Mouse (Mus musculus) heart, embryonic 13.5 days (tissue): ENCODE measurements around the gene Scg2. TPM values are rescaled to one million over a fixed set of nuclear protein-coding genes. Genes with fewer than 3 reads are reported as not detected.

Experiments
- ATAC-seq: fragments of 200-750 bp; cut with Nextera tagmentation; 2 replicates; pipeline ENCODE4 v1.8.0; 2017; ENCODE audit warnings: moderate TSS enrichment; ENCODE audit not compliant: insufficient number of reproducible peaks, low FRiP score, low TSS enrichment; ENCODE audit errors: extremely low read depth
- H3K27ac ChIP-seq: fragments of 300-500 bp; sonication (generic); replicated peaks from 2 replicates; pipeline ENCODE4 v1.5.1; 2015; ENCODE audit warnings: moderate library complexity, mild to moderate bottlenecking, inconsistent platforms
- H3K27me3 ChIP-seq: fragments of 300-500 bp; sonication (generic); replicated peaks from 2 replicates; pipeline ENCODE4 v1.6.1; 2015; ENCODE audit warnings: mild to moderate bottlenecking, inconsistent platforms
- H3K36me3 ChIP-seq: fragments of 300-500 bp; sonication (generic); 2 replicates; pipeline ENCODE4 v1.6.1; 2015; ENCODE audit warnings: mild to moderate bottlenecking, inconsistent platforms
- H3K4me1 ChIP-seq: fragments of 300-500 bp; sonication (generic); 2 replicates; pipeline ENCODE4 v1.6.1; 2015; ENCODE audit warnings: inconsistent platforms
- H3K4me2 ChIP-seq: fragments of 300-500 bp; sonication (generic); 2 replicates; pipeline ENCODE4 v1.6.1; 2015; ENCODE audit warnings: inconsistent platforms, mild to moderate bottlenecking, moderate library complexity
- H3K4me3 ChIP-seq: fragments of 300-500 bp; sonication (generic); 2 replicates; pipeline ENCODE4 v1.5.1; 2015; ENCODE audit warnings: moderate library complexity, mild to moderate bottlenecking, inconsistent platforms
- H3K9ac ChIP-seq: fragments of 300-500 bp; sonication (generic); 2 replicates; pipeline ENCODE4 v1.6.1; 2015; ENCODE audit warnings: inconsistent platforms, mild to moderate bottlenecking, moderate library complexity
- H3K9me3 ChIP-seq: fragments of 300-500 bp; sonication (generic); 2 replicates; pipeline ENCODE4 v1.6.1; 2016; ENCODE audit warnings: inconsistent platforms
- WGBS: fragments of 180-500 bp; shearing (Covaris S2); methylation state at CpG from one replicate; pipeline ENCODE4 v1.1.7; 2015; ENCODE audit warnings: mixed read lengths; 5-methylcytosine and 5-hydroxymethylcytosine counted together
- polyA plus RNA-seq: library from polyadenylated mRNA; unstranded; fragments of >200 nt; fragmentation: Nextera tagmentation; extraction: Ambion mirVana; gene quantifications from 2 replicates; pipeline ENCODE4 v1.2.1, GENCODE M21; 2015

Scg2 gene
- 0.25 and 0.36 TPM in 2 replicates for polyA plus RNA-seq

DNA sequence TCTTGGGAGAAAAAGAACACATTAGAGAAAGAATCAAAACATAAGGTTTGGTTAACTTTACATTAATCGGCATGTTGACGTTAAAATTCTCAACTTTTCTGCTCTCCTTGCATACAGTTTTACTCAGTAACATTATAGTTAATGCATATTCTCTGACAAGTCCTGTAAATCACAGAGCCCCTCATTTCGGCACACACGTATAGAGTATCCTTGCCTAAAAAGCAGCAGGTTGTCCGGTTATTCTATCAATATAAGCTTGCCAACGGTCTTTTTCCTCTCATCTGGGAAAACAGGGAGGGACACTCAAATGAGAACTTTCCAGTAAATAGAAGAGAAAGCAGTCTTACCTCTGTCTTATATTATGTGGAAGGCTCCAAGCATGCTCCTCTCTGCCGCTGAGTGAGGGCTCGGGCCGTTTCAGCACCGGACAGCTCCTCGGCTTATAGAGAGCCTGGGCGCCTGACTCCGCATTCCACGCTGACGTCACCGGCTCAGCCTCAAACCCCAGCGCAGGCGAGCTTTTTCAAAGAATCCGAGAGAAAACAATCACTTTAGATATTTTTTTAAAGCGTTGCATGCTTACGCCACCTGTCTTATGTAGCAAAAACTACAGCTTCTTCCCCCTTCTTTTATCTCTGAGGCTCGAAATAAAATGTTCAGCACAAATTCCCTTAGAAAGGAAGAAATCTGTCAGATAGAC is at the start of gene Scg2:
TSS of gene Scg2 (minus strand) at position 512 of the 700 bp plus-strand sequence.
- no peak within 1 kb of the TSS for H3K27ac ChIP-seq
- H3K9me3 ChIP-seq: no peaks in the 10 kb centered on the region
- H3K9ac ChIP-seq: no peak within 1 kb of the TSS
- H3K4me3 ChIP-seq: no peak within 1 kb of the TSS
- no peaks in the 10 kb centered on the region for H3K4me1 ChIP-seq
- no peak for ATAC-seq
- H3K4me2 ChIP-seq: peak within 1 kb of the TSS; percentile 52
- no peaks in the 10 kb centered on the region for H3K27me3 ChIP-seq
- WGBS: 14% methylated on average over 22 of the region's 22 CpGs
- no peaks in the 10 kb centered on the region for H3K36me3 ChIP-seq

DNA sequence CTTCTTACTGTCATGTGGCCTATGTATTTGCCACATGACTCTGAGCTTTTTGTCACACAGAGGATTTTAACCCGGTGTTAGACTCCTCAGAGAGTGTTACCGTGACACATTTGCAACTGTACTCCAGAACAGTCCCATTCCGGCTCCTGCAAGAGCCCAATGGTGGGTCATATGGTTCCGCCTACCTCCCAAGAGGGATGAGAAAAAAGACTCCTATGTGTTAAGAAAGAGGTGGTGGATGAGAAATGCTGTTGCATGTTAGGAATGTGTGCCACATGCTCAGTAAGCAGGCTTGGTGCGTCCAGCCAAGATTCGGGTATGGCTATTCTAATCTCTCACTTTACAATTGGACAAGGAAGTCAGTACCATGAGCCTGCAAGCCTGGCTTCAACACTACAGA is 45.6 kb upstream of the Scg2 start:
- Histone ChIP-seq H3K27me3 (no peaks in the 10 kb centered on the region), H3K9me3 (no peaks in the 10 kb centered on the region), H3K4me3 (no peak overlapping the region), H3K4me2 (no peak overlapping the region), H3K4me1 (no peaks in the 10 kb centered on the region), H3K36me3 (no peaks in the 10 kb centered on the region), H3K27ac (no peak overlapping the region), H3K9ac (no peak overlapping the region)
- no peak for ATAC-seq
- 81% methylated on average over 6 of the region's 6 CpGs for WGBS

DNA sequence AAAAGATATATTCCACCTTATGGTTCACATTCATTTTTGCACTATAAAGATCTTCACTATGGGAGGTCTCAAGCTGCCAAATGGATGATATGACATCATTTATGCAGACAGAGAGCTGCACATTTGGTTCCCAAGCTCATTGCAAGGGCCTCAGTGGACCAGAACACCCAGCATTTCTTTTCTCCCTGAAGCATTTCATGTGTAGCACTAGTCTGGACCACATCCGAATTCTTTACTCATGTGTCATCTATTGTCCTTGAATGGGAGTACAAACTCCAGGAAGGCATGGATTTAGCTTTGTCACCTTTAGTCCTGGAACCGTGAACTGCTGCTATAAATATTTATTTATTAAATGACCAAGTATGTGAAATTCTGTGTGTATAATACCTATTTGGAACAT is 30.9 kb upstream of the Scg2 start:
- Histone ChIP-seq H3K4me2 (no peak overlapping the region), H3K36me3 (no peaks in the 10 kb centered on the region), H3K4me3 (no peak overlapping the region), H3K27me3 (no peaks in the 10 kb centered on the region), H3K9ac (no peak overlapping the region), H3K27ac (no peak overlapping the region), H3K9me3 (no peaks in the 10 kb centered on the region), H3K4me1 (no peaks in the 10 kb centered on the region)
- no peak for ATAC-seq
- 61% methylated on average over 2 of the region's 2 CpGs for WGBS

DNA sequence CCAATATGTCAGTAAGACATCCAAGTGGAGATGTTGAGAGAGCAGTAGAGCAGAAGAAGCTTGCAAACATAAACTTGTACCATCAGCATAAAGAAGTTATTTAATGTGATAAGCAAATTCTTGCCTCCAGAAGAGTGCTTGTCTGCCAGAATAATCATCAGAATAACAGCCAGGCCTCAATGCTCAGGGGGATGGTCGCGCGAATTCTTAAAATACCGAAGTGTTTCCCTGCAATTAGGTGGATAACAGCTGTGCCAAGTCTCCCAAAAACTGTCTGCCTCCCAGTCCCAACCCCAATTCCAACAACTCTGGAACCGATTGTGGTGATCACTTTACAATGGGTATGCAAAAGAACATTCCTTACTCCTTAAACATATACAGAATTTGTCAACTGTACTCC is 30.0 kb upstream of the Scg2 start:
- Histone ChIP-seq H3K9me3 (no peaks in the 10 kb centered on the region), H3K9ac (no peak overlapping the region), H3K4me3 (no peak overlapping the region), H3K27ac (no peak overlapping the region), H3K27me3 (no peaks in the 10 kb centered on the region), H3K36me3 (no peaks in the 10 kb centered on the region), H3K4me1 (no peaks in the 10 kb centered on the region), H3K4me2 (no peak overlapping the region)
- no peak for ATAC-seq
- WGBS: 58% methylated on average over 5 of the region's 5 CpGs

GRCm38 (mm10) chr1:79466585-79466984 is 26.7 kb upstream of the Scg2 start:
- no peaks in the 10 kb centered on the region for H3K9me3 ChIP-seq
- no peaks in the 10 kb centered on the region for H3K27me3 ChIP-seq
- no peak overlapping the region for H3K4me2 ChIP-seq
- no peak overlapping the region for H3K9ac ChIP-seq
- no peak overlapping the region for H3K4me3 ChIP-seq
- no peaks in the 10 kb centered on the region for H3K4me1 ChIP-seq
- no peak overlapping the region for H3K27ac ChIP-seq
- H3K36me3 ChIP-seq: no peaks in the 10 kb centered on the region
- ATAC-seq: no peak
- 71% methylated on average over 3 of the region's 3 CpGs for WGBS

DNA sequence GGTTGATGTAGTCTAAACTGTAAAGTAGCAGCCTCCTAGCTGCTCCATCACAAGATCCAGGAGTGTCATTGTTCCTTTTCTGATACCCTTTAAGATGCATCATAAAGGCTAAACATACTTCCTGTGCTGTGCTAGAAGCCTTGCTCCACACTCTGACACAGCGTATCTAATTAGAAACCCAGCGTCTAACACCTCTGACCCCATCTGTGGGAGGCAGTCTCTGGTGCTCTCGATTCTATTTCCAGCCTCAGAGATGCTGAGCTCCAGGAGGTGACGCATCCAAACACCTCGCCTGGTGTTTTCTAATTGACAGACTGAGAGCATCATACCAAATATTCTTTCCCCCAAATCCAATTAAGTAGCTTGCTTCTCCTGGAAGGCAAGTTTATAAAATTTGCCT is 18.6 kb upstream of the Scg2 start:
- Histone ChIP-seq H3K9ac (no peak overlapping the region), H3K27me3 (no peaks in the 10 kb centered on the region; the same call in 1 of the 2 replicates), H3K36me3 (no peaks in the 10 kb centered on the region), H3K4me1 (no peaks in the 10 kb centered on the region), H3K4me2 (no peak overlapping the region), H3K4me3 (no peak overlapping the region), H3K27ac (no peak overlapping the region), H3K9me3 (no peaks in the 10 kb centered on the region)
- no peak for ATAC-seq
- 19% methylated on average over 5 of the region's 5 CpGs for WGBS

- H3K27me3 ChIP-seq: no peaks in the 10 kb centered on the region; the same call in 1 of the 2 replicates
- no peak overlapping the region for H3K9ac ChIP-seq
- no peak overlapping the region for H3K4me2 ChIP-seq
- H3K9me3 ChIP-seq: no peaks in the 10 kb centered on the region
- 13% methylated on average over 4 of the region's 4 CpGs for WGBS
- H3K4me3 ChIP-seq: no peak overlapping the region
- H3K36me3 ChIP-seq: no peaks in the 10 kb centered on the region
- H3K27ac ChIP-seq: no peak overlapping the region
- ATAC-seq: no peak
- H3K4me1 ChIP-seq: peaks cover 10% of the 10 kb centered on the region
Measured at GRCm38 (mm10) chr1:79454164-79454563, 14.2 kb upstream of the Scg2 start.

DNA sequence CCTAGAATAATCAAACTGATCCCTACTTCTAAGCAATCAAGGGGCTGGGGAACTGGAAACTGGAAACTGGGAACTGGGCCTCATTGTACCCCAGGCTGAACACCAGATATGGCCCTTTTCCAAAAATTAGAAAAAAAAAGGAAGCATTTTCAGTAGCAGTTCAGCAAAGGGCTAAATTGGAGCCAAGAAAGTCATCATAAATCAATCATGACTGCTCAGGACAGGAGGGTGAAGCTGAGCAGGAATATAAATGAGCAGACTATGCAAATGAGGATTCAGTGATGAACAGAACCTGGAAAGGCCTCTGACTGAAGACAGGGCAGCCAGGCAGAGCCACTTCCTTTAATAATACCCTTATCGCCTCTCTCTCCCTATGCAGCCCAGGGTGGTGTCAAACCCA is 12.4 kb upstream of the Scg2 start:
- Histone ChIP-seq H3K4me3 (no peak overlapping the region), H3K4me1 (peaks cover 10% of the 10 kb centered on the region), H3K27ac (no peak overlapping the region), H3K4me2 (no peak overlapping the region), H3K27me3 (no peaks in the 10 kb centered on the region; the same call in 1 of the 2 replicates), H3K9me3 (no peaks in the 10 kb centered on the region), H3K36me3 (no peaks in the 10 kb centered on the region), H3K9ac (no peak overlapping the region)
- no peak for ATAC-seq
- 79% methylated on average over 1 of the region's 1 CpGs for WGBS

DNA sequence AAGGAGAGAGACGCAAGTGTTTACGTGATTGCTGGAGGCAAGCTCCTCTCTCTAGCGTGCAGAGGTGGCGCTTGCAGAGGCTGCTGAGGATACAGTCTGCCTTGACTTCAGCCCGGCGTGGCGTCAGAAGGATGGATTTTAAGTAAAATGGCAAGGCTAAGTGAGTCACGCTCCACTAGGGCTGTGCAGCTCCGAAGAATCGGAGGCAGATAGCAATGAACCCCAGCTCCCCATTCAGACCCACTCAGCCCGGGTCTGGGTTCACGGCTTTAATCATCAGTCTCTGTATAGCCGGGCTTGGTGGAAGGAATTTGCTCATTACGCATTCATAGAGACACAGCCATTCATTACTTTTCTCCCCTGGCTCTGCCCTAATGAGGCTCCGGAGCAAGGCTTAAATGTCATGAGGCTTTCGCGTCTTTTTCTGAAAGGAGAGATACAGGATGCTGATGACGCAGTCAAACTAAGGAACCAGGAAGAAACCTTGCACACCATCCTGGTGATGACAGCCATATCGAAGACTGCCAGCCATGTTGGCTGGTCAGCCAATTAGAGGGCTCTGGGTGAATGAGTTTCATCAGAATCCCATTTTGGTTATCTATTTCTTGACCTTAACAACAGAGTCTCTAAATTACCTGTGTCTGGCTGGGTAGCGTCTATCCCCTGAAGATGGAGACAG is 10.6 kb upstream of the Scg2 start:
- no peak overlapping the region for H3K27ac ChIP-seq
- H3K36me3 ChIP-seq: no peaks in the 10 kb centered on the region
- H3K4me2 ChIP-seq: peak overlapping the region; percentile 68
- H3K27me3 ChIP-seq: no peaks in the 10 kb centered on the region; the same call in 1 of the 2 replicates
- 0 out of 2 replicates have a peak overlapping the region, but pooled peaks have one; percentile 10 for H3K9ac ChIP-seq
- peaks cover 10% of the 10 kb centered on the region for H3K4me1 ChIP-seq
- H3K9me3 ChIP-seq: no peaks in the 10 kb centered on the region
- no peak for ATAC-seq
- 9% methylated on average over 20 of the region's 20 CpGs for WGBS
- H3K4me3 ChIP-seq: peak overlapping the region; percentile 36

DNA sequence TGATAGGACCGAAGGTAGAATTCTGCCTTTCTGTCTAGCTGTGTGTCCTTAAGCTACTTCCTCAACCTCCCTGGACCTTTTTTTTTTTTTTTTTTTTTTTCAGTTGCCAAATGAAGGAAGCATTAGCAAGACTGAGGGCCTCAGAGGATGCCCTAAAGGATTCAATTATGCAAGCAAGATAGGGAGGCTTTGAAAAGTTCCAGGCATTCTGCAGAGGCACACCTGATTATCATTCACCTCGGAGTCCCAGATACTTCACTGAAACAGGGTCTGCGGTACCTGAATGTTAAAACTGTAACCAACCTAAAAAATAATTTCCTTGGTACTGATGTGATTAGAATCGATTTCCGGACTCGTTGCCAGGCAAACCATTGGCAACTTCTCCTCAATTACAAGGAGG is 10.0 kb upstream of the Scg2 start:
- Histone ChIP-seq H3K27ac (no peak overlapping the region), H3K9me3 (no peaks in the 10 kb centered on the region), H3K36me3 (no peaks in the 10 kb centered on the region), H3K4me1 (peaks cover 10% of the 10 kb centered on the region), H3K4me3 (peak overlapping the region; percentile 36), H3K9ac (0 out of 2 replicates have a peak overlapping the region, but pooled peaks have one; percentile 10), H3K27me3 (no peaks in the 10 kb centered on the region; the same call in 1 of the 2 replicates), H3K4me2 (peak overlapping the region; percentile 68)
- no peak for ATAC-seq
- 20% methylated on average over 6 of the region's 6 CpGs for WGBS

DNA sequence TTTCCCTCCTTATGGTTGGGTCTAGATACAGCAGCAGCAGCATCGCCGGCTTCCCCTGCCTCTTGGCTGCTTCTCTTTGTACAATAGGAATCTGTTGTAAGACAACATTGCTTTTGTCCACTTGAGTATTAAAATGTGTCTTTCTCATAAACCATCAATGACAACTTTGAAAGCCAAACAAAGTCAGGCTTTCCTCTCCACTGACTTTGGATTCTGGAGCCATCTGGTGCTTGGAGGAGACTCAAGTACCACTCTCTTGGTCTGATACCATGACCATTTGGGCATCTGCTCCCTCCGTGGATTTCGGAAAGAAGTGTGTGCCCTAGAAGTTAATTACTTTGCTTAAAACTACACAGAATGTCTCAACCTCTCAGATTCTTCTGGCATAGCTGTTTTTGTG is 5.7 kb upstream of the Scg2 start:
- Histone ChIP-seq H3K4me1 (peaks cover 6% of the 10 kb centered on the region), H3K36me3 (no peaks in the 10 kb centered on the region), H3K4me2 (no peak overlapping the region), H3K9ac (no peak overlapping the region), H3K9me3 (no peaks in the 10 kb centered on the region), H3K27ac (no peak overlapping the region), H3K27me3 (no peaks in the 10 kb centered on the region), H3K4me3 (no peak overlapping the region)
- WGBS: 80% methylated on average over 4 of the region's 4 CpGs
- no peak for ATAC-seq

GRCm38 (mm10) chr1:79437755-79438154 is 2.2 kb downstream of the Scg2 start:
- 75% methylated on average over 1 of the region's 1 CpGs for WGBS
- H3K36me3 ChIP-seq: no peaks in the 10 kb centered on the region
- H3K4me3 ChIP-seq: no peak overlapping the region
- no peaks in the 10 kb centered on the region for H3K4me1 ChIP-seq
- ATAC-seq: no peak
- H3K9ac ChIP-seq: no peak overlapping the region
- no peaks in the 10 kb centered on the region for H3K27me3 ChIP-seq
- H3K4me2 ChIP-seq: no peak overlapping the region
- H3K27ac ChIP-seq: no peak overlapping the region
- H3K9me3 ChIP-seq: no peaks in the 10 kb centered on the region
